ENCODE assay signal across 7 mouse cellular contexts in the genomic region with DNA sequence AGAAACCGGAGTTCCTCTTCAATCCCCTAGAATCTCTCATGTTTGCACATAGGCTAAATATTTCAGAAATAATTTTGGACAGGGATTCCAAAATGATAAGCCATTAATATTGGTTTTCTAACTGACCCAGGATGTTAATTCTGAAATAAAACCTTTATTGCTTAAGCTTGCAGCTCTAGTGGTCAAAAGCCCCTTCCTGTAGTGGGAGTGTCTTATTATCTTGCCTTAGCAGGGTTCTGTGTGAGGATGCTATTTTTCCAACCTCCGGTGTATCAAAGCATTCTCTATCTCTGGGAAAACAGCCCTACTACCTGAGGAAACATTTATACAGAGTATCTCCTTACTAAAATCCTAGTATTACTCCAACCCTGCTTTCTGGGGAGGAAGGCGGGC. TPM values are rescaled to one million over a fixed set of nuclear protein-coding genes. Genes with fewer than 3 reads are reported as not detected.
DNase-seq lines count a peak whose midpoint lies in the region; ATAC-seq lines count a peak whose summit lies in the region.

No protein-coding gene starts in this region.

- H3K9me3 ChIP-seq in megakaryocyte, embryonic 14.5 days = no peaks in the 10 kb centered on the region
- H3K9me3 ChIP-seq in forebrain, embryonic 10.5 days = no peaks in the 10 kb centered on the region
- H3K9me3 ChIP-seq in limb, embryonic 13.5 days = no peaks in the 10 kb centered on the region
- no peaks in the 10 kb centered on the region for H3K9me3 ChIP-seq in stomach, embryonic 15.5 days

- peak overlapping the region; percentile 97 for H3K4me3 ChIP-seq in megakaryocyte, embryonic 14.5 days (replicated peaks)
- peak overlapping the region; percentile 73 for H3K4me3 ChIP-seq in forebrain, embryonic 10.5 days
- peak overlapping the region; percentile 55 for H3K4me3 ChIP-seq in limb, embryonic 13.5 days
- peak overlapping the region; percentile 57 for H3K4me3 ChIP-seq in stomach, embryonic 15.5 days (replicated peaks)

- no peak for ATAC-seq in megakaryocyte, adult 5-6 weeks (ENCODE audit: poor library complexity, severe bottlenecking)
- ATAC-seq in limb, embryonic 13.5 days (ENCODE audit: low FRiP score, low read depth) = no peak
- ATAC-seq in stomach, embryonic 15.5 days (ENCODE audit: insufficient read depth, low FRiP score, low read depth) = no peak

- WGBS in forebrain, embryonic 10.5 days = 43% methylated on average over 3 of the region's 3 CpGs
- WGBS in limb, embryonic 13.5 days = 50% methylated on average over 3 of the region's 3 CpGs
- WGBS in stomach, embryonic 15.5 days = 56% methylated on average over 3 of the region's 3 CpGs

- peak overlapping the region; percentile 100 for H3K4me2 ChIP-seq in limb, embryonic 13.5 days (replicated peaks)
- peak overlapping the region; percentile 95 for H3K4me2 ChIP-seq in stomach, embryonic 15.5 days

- peak overlapping the region; percentile 40; the same call in 1 of the 2 replicates for H3K9ac ChIP-seq in limb, embryonic 13.5 days
- no peak overlapping the region for H3K9ac ChIP-seq in stomach, embryonic 15.5 days

- peak overlapping the region; percentile 51; the same call in 1 of the 2 replicates for H3K27ac ChIP-seq in forebrain, embryonic 10.5 days
- H3K27ac ChIP-seq in limb, embryonic 13.5 days = no peak overlapping the region
- no peak overlapping the region for H3K27ac ChIP-seq in stomach, embryonic 15.5 days

- H3K27me3 ChIP-seq in megakaryocyte, embryonic 14.5 days (replicated peaks) = no peaks in the 10 kb centered on the region
- H3K27me3 ChIP-seq in forebrain, embryonic 10.5 days (ENCODE audit: poor library complexity, severe bottlenecking) = peaks cover 31% of the 10 kb centered on the region
- peaks cover 18% of the 10 kb centered on the region for H3K27me3 ChIP-seq in limb, embryonic 13.5 days
- H3K27me3 ChIP-seq in stomach, embryonic 15.5 days (replicated peaks) = no peaks in the 10 kb centered on the region

- no peak for DNase-seq in forebrain, embryonic 10.5 days (ENCODE audit: extremely low spot score, low spot score)
- no peak for DNase-seq in testis, postnatal 10 days (ENCODE audit: low spot score)
- DNase-seq in thymus, postnatal 14 days = no peak

- H3K36me3 ChIP-seq in megakaryocyte, embryonic 14.5 days (replicated peaks; ENCODE audit: low read length) = peaks cover 20% of the 10 kb centered on the region
- H3K36me3 ChIP-seq in forebrain, embryonic 10.5 days (replicated peaks) = no peaks in the 10 kb centered on the region
- no peaks in the 10 kb centered on the region for H3K36me3 ChIP-seq in limb, embryonic 13.5 days
- H3K36me3 ChIP-seq in stomach, embryonic 15.5 days = no peaks in the 10 kb centered on the region

- H3K4me1 ChIP-seq in megakaryocyte, embryonic 14.5 days = peaks cover 71% of the 10 kb centered on the region
- H3K4me1 ChIP-seq in forebrain, embryonic 10.5 days = peaks cover 23% of the 10 kb centered on the region
- peaks cover 20% of the 10 kb centered on the region for H3K4me1 ChIP-seq in limb, embryonic 13.5 days
- H3K4me1 ChIP-seq in stomach, embryonic 15.5 days = peaks cover 8% of the 10 kb centered on the region; the same call in 1 of the 2 replicates

RNA-seq across cellular contexts. Expression of gene Pfkp, which starts 1.9 kb away (rescaled TPM):
- polyA plus RNA-seq in megakaryocyte, embryonic 14.5 days (2012; ENCODE audit: insufficient read depth, low replicate concordance) = 15.2 and 36.9 TPM in 2 replicates
- total RNA-seq in megakaryocyte, adult 5-6 weeks (2015) = 51.1 and 66.3 TPM in 2 replicates
- 90.5 and 94.6 TPM in 2 replicates for total RNA-seq in megakaryocyte, adult 5-6 weeks (2017)
- polyA plus RNA-seq in forebrain, embryonic 10.5 days (2016; fragmentation: Nextera tagmentation; extraction: Ambion mirVana) = 11.0 and 12.5 TPM in 2 replicates
- polyA plus RNA-seq in limb, embryonic 13.5 days (2015; fragmentation: Nextera tagmentation; extraction: Ambion mirVana) = 12.9 and 13.1 TPM in 2 replicates
- 39.8 and 51.2 TPM in 2 replicates for polyA plus RNA-seq in stomach, embryonic 15.5 days (2015; fragmentation: Nextera tagmentation; extraction: Ambion mirVana)
